Mouse (Mus musculus) liver, embryonic 15.5 days (tissue): ENCODE results near the gene Nol4l. TPM values are rescaled to one million over a fixed set of nuclear protein-coding genes. Genes with fewer than 3 reads are reported as not detected.
A peak's percentile ranks its signal among the peaks of the same experiment; 100 is the strongest.

ENCODE experiments used
- ATAC-seq: fragments of 200-750 bp; cut with Nextera tagmentation; 2 replicates; pipeline ENCODE4 v1.8.0; 2017; ENCODE audit warnings: moderate number of reproducible peaks, mild to moderate bottlenecking, moderate library complexity; ENCODE audit not compliant: insufficient read depth
- H3K27ac ChIP-seq: fragments of 300-500 bp; sonication (generic); replicated peaks from 2 replicates; pipeline ENCODE4 v1.5.1; 2015; ENCODE audit warnings: mild to moderate bottlenecking, inconsistent platforms
- H3K27me3 ChIP-seq: fragments of 300-500 bp; sonication (generic); 2 replicates; pipeline ENCODE4 v1.6.1; 2015; ENCODE audit warnings: mild to moderate bottlenecking, inconsistent platforms
- H3K36me3 ChIP-seq: fragments of 300-500 bp; sonication (generic); replicated peaks from 2 replicates; pipeline ENCODE4 v1.6.1; 2015; ENCODE audit warnings: moderate library complexity, mild to moderate bottlenecking, inconsistent platforms
- H3K4me1 ChIP-seq: fragments of 300-500 bp; sonication (generic); replicated peaks from 2 replicates; pipeline ENCODE4 v1.6.1; 2015; ENCODE audit warnings: inconsistent platforms
- H3K4me2 ChIP-seq: fragments of 300-500 bp; sonication (generic); 2 replicates; pipeline ENCODE4 v1.6.1; 2015; ENCODE audit warnings: moderate library complexity, mild to moderate bottlenecking, inconsistent platforms
- H3K4me3 ChIP-seq: fragments of 300-500 bp; sonication (generic); replicated peaks from 2 replicates; pipeline ENCODE4 v1.5.1; 2015; ENCODE audit warnings: mild to moderate bottlenecking, inconsistent platforms
- H3K9ac ChIP-seq: fragments of 300-500 bp; sonication (generic); 2 replicates; pipeline ENCODE4 v1.6.1; 2015; ENCODE audit warnings: moderate library complexity, mild to moderate bottlenecking, inconsistent platforms
- H3K9me3 ChIP-seq: fragments of 300-500 bp; sonication (generic); replicated peaks from 2 replicates; pipeline ENCODE4 v1.6.1; 2016; ENCODE audit warnings: inconsistent platforms
- WGBS: fragments of 180-500 bp; shearing (Covaris S2); methylation state at CpG from one replicate; pipeline ENCODE4 v1.1.7; 2015; ENCODE audit warnings: mixed read lengths; ENCODE audit not compliant: insufficient replicate concordance; 5-methylcytosine and 5-hydroxymethylcytosine counted together
- polyA plus RNA-seq: library from polyadenylated mRNA; unstranded; fragments of >200 nt; fragmentation: Nextera tagmentation; extraction: Ambion mirVana; gene quantifications from 2 replicates; pipeline ENCODE4 v1.2.1, GENCODE M21; 2015

The Nol4l gene
- polyA plus RNA-seq, 1 experiment from 2014 or later: 4.9 TPM

- peak overlapping the region; percentile 26; the same call in 1 of the 2 replicates for H3K9ac ChIP-seq
- H3K4me1 ChIP-seq: peaks cover 72% of the 10 kb centered on the region
- H3K4me2 ChIP-seq: peak overlapping the region; percentile 38
These were observed 14.3 kb upstream of the Nol4l start for GRCm38 (mm10) chr2:153543911-153544730.

GRCm38 (mm10) chr2:153542936-153543668 lies 13.3 kb upstream of the Nol4l start:
- Histone ChIP-seq H3K4me2 (peak overlapping the region; percentile 38), H3K36me3 (no peaks in the 10 kb centered on the region), H3K4me3 (no peak overlapping the region), H3K9ac (peak overlapping the region; percentile 6; the same call in 1 of the 2 replicates), H3K27me3 (no peaks in the 10 kb centered on the region), H3K27ac (peak overlapping the region; percentile 58), H3K9me3 (no peaks in the 10 kb centered on the region), H3K4me1 (peaks cover 62% of the 10 kb centered on the region)
- 24% methylated on average over 8 of the region's 8 CpGs for WGBS
- peak; percentile 45 for ATAC-seq

More at GRCm38 (mm10) chr2:153543911-153544730, 14.3 kb upstream of the Nol4l start:
- H3K4me3 ChIP-seq: no peak overlapping the region
- H3K9me3 ChIP-seq: no peaks in the 10 kb centered on the region
- peak overlapping the region; percentile 63 for H3K27ac ChIP-seq
- peak; percentile 59 for ATAC-seq
- H3K27me3 ChIP-seq: no peaks in the 10 kb centered on the region
- H3K36me3 ChIP-seq: no peaks in the 10 kb centered on the region
- 14% methylated on average over 8 of the region's 8 CpGs for WGBS

GRCm38 (mm10) chr2:153538898-153539297 lies 9.1 kb upstream of the Nol4l start:
- Histone ChIP-seq H3K27me3 (0 out of 2 replicates have a peak, but pooled peaks cover 7% of the 10 kb centered on the region), H3K36me3 (no peaks in the 10 kb centered on the region), H3K4me1 (peaks cover 29% of the 10 kb centered on the region), H3K9ac (no peak overlapping the region), H3K4me2 (no peak overlapping the region), H3K27ac (no peak overlapping the region), H3K9me3 (no peaks in the 10 kb centered on the region), H3K4me3 (no peak overlapping the region)
- WGBS: 72% methylated on average over 3 of the region's 3 CpGs
- ATAC-seq: no peak

- peaks cover 33% of the 10 kb centered on the region for H3K4me1 ChIP-seq
- no peaks in the 10 kb centered on the region for H3K9me3 ChIP-seq
- no peak overlapping the region for H3K4me3 ChIP-seq
- H3K9ac ChIP-seq: no peak overlapping the region
- H3K4me2 ChIP-seq: no peak overlapping the region
- WGBS: 47% methylated on average over 1 of the region's 1 CpGs
- no peak overlapping the region for H3K27ac ChIP-seq
- no peaks in the 10 kb centered on the region for H3K36me3 ChIP-seq
- peaks cover 32% of the 10 kb centered on the region for H3K27me3 ChIP-seq
- no peak for ATAC-seq
These were observed 4.2 kb upstream of the Nol4l start for GRCm38 (mm10) chr2:153533981-153534380.

GRCm38 (mm10) chr2:153530948-153531347 lies 1.2 kb upstream of the Nol4l start:
- WGBS: 37% methylated on average over 5 of the region's 5 CpGs
- Histone ChIP-seq H3K4me1 (peaks cover 63% of the 10 kb centered on the region), H3K36me3 (no peaks in the 10 kb centered on the region), H3K4me3 (peak overlapping the region; percentile 81; the same call in 1 of the 2 replicates), H3K9me3 (no peaks in the 10 kb centered on the region), H3K27me3 (peaks cover 37% of the 10 kb centered on the region), H3K9ac (no peak overlapping the region), H3K27ac (no peak overlapping the region), H3K4me2 (peak overlapping the region; percentile 98)
- no peak for ATAC-seq

GRCm38 (mm10) chr2:153529365-153529781 lies 398 bp downstream of the Nol4l start:
- H3K4me2 ChIP-seq: peak overlapping the region; percentile 98
- peaks cover 71% of the 10 kb centered on the region for H3K4me1 ChIP-seq
- ATAC-seq: peak; percentile 4; the same call in 1 of the 2 replicates
- WGBS: under 1% methylated on average over 53 of the region's 53 CpGs
- peak overlapping the region; percentile 81 for H3K4me3 ChIP-seq
- H3K27ac ChIP-seq: peak overlapping the region; percentile 90
- no peaks in the 10 kb centered on the region for H3K36me3 ChIP-seq
- no peaks in the 10 kb centered on the region for H3K9me3 ChIP-seq
- peaks cover 37% of the 10 kb centered on the region for H3K27me3 ChIP-seq
- H3K9ac ChIP-seq: peak overlapping the region; percentile 85

GRCm38 (mm10) chr2:153528571-153529364 lies 1.0 kb downstream of the Nol4l start:
- ATAC-seq: peak; percentile 19
- no peaks in the 10 kb centered on the region for H3K9me3 ChIP-seq
- 0% methylated on average over 44 of the region's 70 CpGs for WGBS
- H3K36me3 ChIP-seq: no peaks in the 10 kb centered on the region
- H3K4me3 ChIP-seq: peak overlapping the region; percentile 81
- H3K27ac ChIP-seq: peak overlapping the region; percentile 90
- peak overlapping the region; percentile 98 for H3K4me2 ChIP-seq
- H3K9ac ChIP-seq: peak overlapping the region; percentile 85
- peaks cover 76% of the 10 kb centered on the region for H3K4me1 ChIP-seq
- peaks cover 37% of the 10 kb centered on the region for H3K27me3 ChIP-seq

GRCm38 (mm10) chr2:153527580-153528531 lies 1.9 kb downstream of the Nol4l start:
- Histone ChIP-seq H3K36me3 (no peaks in the 10 kb centered on the region), H3K4me3 (peak overlapping the region; percentile 81), H3K4me2 (peak overlapping the region; percentile 98), H3K9ac (peak overlapping the region; percentile 85), H3K9me3 (no peaks in the 10 kb centered on the region), H3K27me3 (peaks cover 37% of the 10 kb centered on the region), H3K4me1 (peaks cover 85% of the 10 kb centered on the region), H3K27ac (peak overlapping the region; percentile 90)
- 3% methylated on average over 81 of the region's 85 CpGs for WGBS
- peak; percentile 45 for ATAC-seq

- WGBS: 62% methylated on average over 9 of the region's 9 CpGs
- peak overlapping the region; percentile 85 for H3K9ac ChIP-seq
- H3K27ac ChIP-seq: peak overlapping the region; percentile 90
- ATAC-seq: no peak
- H3K4me3 ChIP-seq: peak overlapping the region; percentile 81
- peaks cover 34% of the 10 kb centered on the region for H3K27me3 ChIP-seq
- no peaks in the 10 kb centered on the region for H3K36me3 ChIP-seq
- H3K4me1 ChIP-seq: peaks cover 94% of the 10 kb centered on the region
- H3K9me3 ChIP-seq: no peaks in the 10 kb centered on the region
- peak overlapping the region; percentile 98 for H3K4me2 ChIP-seq
These were observed 2.8 kb downstream of the Nol4l start for GRCm38 (mm10) chr2:153526850-153527530.
